Mouse (Mus musculus): ENCODE results near the gene Fastkd5.

DNA sequence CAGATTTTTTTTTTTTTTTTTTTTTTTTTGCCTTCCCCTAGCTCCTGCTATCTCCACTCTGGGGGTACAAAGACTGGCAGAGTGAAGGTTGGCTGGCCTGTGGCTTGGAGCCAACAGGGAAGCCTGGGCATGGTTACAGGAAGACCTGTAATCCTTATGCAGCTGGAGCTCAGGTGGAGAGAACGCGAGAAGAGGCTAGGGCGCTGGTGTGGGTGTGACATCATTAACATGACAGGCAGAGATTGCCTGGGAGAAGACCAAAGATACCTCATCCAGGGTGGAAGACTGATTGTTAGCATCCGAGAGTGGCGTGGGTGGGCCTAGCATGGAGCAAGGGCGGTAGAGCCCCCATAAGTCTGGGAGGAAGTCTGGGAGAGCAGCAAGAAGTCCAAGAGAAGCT is 9.4 kb upstream of the Fastkd5 start:
- TF ChIP-seq MYOD1 (IDR thresholded peaks at IDR 0.05; ENCODE audit: control insufficient read depth, insufficient read length, low read depth) (no peak), MAX (IDR thresholded peaks at IDR 0.05) (no peak), CTCF (IDR thresholded peaks at IDR 0.05; ENCODE audit: control insufficient read depth, insufficient read depth, insufficient read length) (no peak), CEBPB (IDR thresholded peaks at IDR 0.05; ENCODE audit: low read depth) (no peak), MYOG (IDR thresholded peaks at IDR 0.05; ENCODE audit: control insufficient read depth, extremely low read depth, insufficient read length) (no peak), USF1 (IDR thresholded peaks at IDR 0.05; ENCODE audit: low read depth) (no peak), FOSL1 (IDR thresholded peaks at IDR 0.05; ENCODE audit: insufficient read depth, low read length, poor library complexity, severe bottlenecking) (no peak)

All from C2C12 (cell line).